Mouse (Mus musculus) testis, postnatal 14 days (tissue): ENCODE data around the gene Nyap1.
"Not testable (repeated sequence)": the region's sequence is repeated elsewhere in the genome, so short reads cannot be mapped to it uniquely, and the experiment has no call there.

Experiments
- DNase-seq: peaks from one replicate; pipeline ENCODE4 v3.0.0; 2021; ENCODE audit warnings: low spot score

Nyap1 gene

DNA sequence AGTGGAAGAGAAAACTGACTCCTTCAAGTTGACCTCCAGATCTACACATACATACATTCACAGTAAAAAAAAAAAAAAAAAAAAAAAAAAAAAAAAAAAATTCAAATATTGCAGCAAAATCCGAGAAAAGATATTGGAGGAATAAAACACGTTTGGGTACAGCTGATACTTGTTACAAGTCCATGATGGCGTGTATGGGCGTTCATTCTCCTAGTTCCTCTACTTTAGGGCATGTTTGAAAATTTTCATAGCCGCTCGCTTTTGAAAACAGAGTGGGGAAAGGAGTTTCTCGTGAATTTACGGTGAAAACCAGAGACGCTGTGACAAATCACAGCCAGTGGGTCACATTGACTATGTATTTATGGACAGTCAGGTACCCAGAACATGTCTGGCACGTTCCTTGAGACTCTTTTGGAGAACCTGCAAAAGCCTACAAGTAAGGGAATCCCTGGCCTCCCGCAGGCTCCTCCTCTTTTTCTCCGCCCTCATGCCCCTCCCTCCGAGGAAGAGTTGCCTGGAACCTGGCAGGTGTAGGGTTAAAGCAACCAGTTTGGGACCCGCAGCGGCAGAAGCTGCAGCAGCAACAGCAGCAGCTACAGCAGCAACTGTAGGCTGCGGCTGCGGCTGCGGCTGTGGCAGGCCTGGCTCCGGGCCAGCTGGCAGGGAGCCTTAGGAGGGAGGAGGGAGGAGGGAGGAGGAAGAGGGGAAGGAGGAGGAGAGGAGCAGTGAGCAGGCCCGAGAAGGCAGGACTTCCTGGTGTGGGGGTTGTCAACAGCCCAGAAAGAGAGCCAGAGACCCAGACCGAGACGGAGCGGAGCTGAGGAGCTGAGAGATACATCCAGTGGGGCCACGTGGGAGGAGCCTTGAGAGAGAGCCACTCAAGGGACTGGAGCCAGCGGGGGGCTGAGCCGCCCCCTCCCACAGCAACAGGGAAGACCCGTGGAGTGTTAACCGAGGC, 4.1 kb upstream of the Nyap1 start, which contains the start of gene Tsc22d4:
Tsc22d4 (plus strand) TSS at position 517 of the 958 bp plus-strand sequence.
- peak; percentile 91 for DNase-seq

DNA sequence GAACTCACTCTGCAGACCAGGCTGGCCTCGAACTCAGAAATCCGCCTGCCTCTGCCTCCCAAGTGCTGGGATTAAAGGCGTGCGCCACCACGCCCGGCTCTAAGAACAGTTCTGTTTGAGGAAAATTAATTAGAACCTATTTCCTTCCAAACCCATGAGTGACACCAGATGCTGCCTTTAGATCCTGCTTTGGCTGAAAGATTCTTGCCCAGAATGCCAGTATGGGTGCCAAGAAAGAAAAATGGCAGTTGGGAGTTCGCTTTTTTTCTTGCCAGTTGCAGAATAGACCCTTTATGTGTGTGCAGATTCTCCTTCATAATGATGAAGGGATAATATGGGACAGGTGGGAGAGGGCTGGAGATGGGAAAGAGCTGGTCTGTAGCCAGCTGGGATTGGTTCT, 2.8 kb upstream of the Nyap1 start:
- no peak for DNase-seq

DNA sequence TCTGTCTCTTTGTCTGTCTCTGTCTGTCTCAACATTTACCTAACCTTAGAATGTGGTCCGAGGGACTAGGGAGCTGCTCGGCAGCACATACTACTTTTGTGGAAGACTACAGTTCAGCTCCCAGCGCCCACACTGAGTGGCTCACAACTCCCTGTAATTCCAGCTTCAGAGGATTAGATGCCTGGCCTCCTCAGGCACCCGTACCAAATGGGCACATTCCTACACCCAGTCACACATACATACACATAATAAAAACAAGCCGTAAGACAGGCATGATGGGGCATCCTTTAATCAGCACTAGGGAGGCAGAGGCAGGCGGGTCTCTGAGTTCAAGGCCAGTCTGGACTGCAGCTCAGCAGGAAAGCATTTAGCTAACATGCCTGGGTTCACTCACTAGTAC, 1.4 kb upstream of the Nyap1 start:
- DNase-seq, result no peak

DNA sequence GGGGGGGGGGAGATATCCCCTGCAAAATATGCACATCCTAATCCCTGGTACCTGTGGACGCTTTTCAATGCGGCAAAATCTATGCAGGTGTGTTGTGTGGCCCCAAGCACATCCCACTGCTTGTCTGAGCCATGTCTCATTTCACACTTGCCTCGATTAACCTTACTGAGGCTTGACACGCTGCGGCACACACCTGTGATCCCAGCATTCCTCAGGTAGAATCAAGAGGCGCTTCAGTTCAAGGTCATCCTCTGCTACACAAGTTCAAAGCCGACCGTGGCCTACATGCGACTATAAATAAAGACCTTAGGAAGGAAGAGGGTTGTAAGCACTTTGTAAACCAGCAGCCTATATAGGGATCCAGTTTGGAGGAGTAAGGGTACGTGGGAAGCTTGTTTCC, 641 bp upstream of the Nyap1 start:
- DNase-seq, result no peak

GRCm38 (mm10) chr5:137740506-137740905, 901 bp downstream of the Nyap1 start:
- DNase-seq, result no peak

- DNase-seq, result no peak
Measured at GRCm38 (mm10) chr5:137739471-137739870, 1.9 kb downstream of the Nyap1 start.

GRCm38 (mm10) chr5:137738516-137738915, 2.9 kb downstream of the Nyap1 start:
- DNase-seq, result no peak

DNA sequence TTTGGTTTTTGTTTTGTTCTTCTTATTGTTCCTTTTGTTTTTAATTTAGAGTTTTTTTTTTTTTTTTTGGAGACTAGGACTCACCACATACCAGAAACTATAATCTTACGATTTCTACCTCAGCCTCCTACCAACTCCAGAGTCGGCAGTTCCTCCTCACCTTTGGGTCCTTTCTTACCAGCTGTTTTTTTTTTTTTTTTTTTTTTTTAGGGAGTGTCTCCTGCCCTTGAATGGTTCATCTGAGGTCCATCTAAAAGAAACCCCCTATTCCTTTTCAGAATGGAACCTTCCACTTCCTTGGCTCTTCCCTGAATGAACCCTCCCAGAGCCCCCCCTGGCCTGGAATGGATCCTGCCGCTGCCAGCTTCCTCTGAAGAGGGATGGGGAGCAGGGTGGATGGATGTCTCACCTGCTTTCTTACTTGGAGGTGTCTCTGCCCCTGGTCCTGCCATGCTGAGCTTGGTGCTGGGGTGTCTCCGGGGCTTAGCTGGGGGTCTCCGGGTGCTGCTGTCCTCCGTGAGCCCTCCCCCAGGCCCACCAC, 3.9 kb downstream of the Nyap1 start:
- no peak for DNase-seq

- no peak for DNase-seq
Measured at GRCm38 (mm10) chr5:137734289-137735061, 6.9 kb downstream of the Nyap1 start.

DNA sequence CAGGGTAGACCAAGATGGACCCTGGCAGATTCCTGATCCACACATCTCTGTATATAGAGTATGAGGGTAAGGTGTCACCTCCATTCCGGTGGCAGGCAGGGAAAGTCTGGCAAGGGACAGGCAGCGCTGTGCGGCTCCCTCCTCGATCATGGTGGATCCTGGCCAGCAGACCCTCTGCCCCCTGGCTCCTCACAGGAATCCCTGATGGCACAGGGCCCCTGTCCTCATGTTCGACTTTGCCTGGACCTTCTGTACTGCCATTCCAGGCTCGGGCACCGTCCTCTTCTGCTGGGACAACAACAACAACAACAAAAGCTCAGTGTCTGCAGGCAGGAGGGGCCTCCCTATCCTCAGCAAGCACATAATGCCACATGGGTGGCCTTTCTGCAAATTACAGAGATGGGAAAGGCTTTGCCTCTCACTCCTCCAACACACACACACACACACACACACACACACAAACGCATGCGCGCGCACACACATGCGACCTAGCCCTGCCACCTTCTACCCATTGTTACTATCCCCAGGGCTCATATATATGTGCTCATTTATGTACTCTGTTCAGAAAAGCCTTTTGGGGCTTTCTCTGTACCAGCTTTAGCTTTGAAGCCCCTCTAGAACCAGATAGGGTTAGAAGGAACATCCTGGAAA, 7.6 kb downstream of the Nyap1 start:
- no peak for DNase-seq

GRCm38 (mm10) chr5:137726767-137727166, 14.6 kb downstream of the Nyap1 start:
- DNase-seq, result no peak

- DNase-seq, result no peak
Measured at GRCm38 (mm10) chr5:137723840-137724239, 17.6 kb downstream of the Nyap1 start.

- not testable (repeated sequence) for DNase-seq
Measured at GRCm38 (mm10) chr5:137720558-137721164, 20.7 kb downstream of the Nyap1 start.

DNA sequence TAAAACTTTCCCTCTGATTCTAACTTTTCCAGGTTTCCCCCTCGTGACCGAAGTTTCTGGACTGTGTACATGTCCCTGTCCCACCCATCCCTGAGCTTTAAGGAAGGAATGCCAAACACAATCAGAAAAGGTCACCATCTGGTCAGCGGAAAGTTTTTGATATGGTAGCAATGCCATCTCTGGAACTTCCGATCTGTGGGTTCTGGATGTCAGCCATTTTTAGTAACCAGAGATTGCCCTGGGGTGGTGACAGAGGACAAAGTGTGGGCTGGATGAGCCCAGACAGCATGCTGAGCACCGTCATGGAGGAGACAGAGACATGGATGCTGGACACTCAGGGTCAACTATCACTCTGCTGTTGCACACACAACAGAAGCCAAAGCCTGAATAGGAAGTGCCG, 22.3 kb downstream of the Nyap1 start:
- no peak for DNase-seq

DNA sequence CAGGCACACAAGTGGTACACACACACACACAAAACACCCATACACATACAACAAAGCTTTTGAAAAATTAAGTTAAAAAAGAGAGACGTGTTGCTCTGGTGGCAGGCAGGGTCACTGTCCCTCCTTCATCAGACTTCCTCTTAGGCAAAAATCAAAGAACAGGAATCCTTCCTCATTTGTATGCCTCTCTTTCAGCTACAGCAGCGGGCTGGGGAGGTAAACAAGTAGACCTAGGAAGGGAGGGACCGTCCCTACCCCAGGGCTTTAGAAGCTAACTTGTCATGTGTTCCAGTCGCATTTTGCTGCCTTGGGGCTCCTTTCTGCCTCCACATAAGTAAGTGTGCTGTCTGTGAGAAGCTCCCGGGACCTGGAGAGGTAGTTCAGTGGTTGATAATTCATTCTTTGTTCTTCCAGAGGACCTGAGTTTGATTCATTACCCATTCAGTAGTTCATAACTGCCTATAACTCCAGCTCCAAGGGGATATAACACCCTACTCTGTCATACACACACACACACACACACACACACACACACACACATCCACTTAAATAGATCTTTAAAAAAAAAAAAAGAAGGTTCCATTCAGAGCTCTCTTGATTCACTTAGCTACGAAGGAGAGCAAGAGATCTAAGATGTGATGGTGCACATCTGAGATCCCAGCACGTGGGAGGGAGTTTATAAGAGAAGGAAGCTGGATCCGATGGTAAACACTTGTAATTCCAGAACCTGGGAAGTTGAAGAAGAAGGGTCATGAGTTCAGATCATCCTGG, 23.2 kb downstream of the Nyap1 start:
- no peak for DNase-seq

DNA sequence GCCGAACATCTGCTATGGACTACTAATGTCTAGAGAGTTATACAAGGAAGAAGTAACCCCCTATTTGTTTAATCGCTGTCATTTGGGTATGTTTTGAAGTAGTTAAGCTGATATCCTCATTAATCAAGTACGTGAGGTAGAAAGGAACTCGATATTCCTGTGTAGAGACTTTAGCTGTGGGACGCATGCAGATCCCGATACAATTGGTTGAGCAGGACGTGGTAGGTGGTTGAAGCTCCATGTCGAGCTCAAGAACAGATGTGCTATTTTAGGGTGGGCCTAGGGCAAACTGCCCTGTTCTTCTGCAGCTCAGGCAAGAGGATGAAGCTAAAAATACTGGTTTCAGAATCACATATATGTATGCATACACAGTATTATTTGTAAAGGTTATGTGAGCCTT, 25.7 kb downstream of the Nyap1 start:
- DNase-seq, result no peak

- no peak for DNase-seq
Measured at GRCm38 (mm10) chr5:137713454-137713853, 28.0 kb downstream of the Nyap1 start.

GRCm38 (mm10) chr5:137706913-137707633, 34.3 kb downstream of the Nyap1 start:
- peak; percentile 70 for DNase-seq

GRCm38 (mm10) chr5:137705242-137705641, 36.2 kb downstream of the Nyap1 start:
- no peak for DNase-seq

DNA sequence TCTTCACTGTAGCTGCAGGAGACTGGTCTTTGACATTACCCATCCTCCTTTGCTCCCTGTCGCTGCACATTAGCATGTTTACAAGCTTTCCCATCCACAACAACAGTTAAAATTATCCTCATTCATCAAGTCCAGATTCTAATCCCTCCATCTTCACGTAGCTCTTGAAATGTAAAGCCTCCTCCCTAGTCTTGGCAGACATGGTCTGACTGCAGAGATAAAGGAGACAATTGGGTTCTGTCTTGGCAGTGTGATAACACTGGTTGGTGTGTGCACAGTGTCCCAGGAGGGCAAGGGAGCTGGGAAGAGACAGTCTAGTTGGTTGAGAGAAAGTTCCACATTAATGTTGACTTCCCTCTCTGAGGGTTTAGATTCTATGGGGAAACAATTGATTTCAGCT, 41.6 kb downstream of the Nyap1 start:
- DNase-seq, result no peak
